Mouse (Mus musculus) brain, embryonic 14.5 days (tissue): ENCODE data around the gene Gm7697.
"Not testable (repeated sequence)": the region's sequence is repeated elsewhere in the genome, so short reads cannot be mapped to it uniquely, and the experiment has no call there.

ENCODE experiments used
- CTCF ChIP-seq: fragments of 200-500 bp; IDR thresholded peaks from 2 replicates; pipeline ENCODE4 v1.5.1; 2012; ENCODE audit warnings: inconsistent platforms, mild to moderate bottlenecking, moderate library complexity, borderline replicate concordance; ENCODE audit not compliant: insufficient read depth, insufficient read length; ENCODE audit errors: extremely low read depth
- POLR2A ChIP-seq: fragments of 200-500 bp; IDR thresholded peaks from 2 replicates; pipeline ENCODE4 v1.6.1; 2012; ENCODE audit warnings: mild to moderate bottlenecking, inconsistent platforms, borderline replicate concordance; ENCODE audit not compliant: poor library complexity, insufficient read depth, insufficient read length, severe bottlenecking; ENCODE audit errors: extremely low read depth

- TF ChIP-seq CTCF, POLR2A: not testable (repeated sequence)
Measured at GRCm38 (mm10) chr8:69540331-69540730, 17.6 kb upstream of the Gm7697 start.
